Mouse (Mus musculus): ENCODE measurements at regions not wholly inside any gene's neighbourhood (a gene's known extent, or its start where the extent isn't known, plus 50 kb on each side); places are given as distances from the start of the nearest gene placed in this dataset.

GRCm38 (mm10) chr3:21961091-21961490 lies 115.4 kb upstream of the Tbl1xr1 start:
- no peak for TF ChIP-seq CTCF (conservative IDR thresholded peaks at IDR 0.05; ENCODE audit: insufficient read depth, insufficient read length, low read depth, low read length)
- TF ChIP-seq POLR2A (IDR thresholded peaks at IDR 0.05; ENCODE audit: low read depth, low read length), result no peak

Measured in kidney, adult 2 months (tissue).